Mouse (Mus musculus) liver, embryonic 14.5 days (tissue): ENCODE results near the gene Ttc9b. TPM values are rescaled to one million over a fixed set of nuclear protein-coding genes. Genes with fewer than 3 reads are reported as not detected.

Source experiments
- ATAC-seq: fragments of 200-750 bp; cut with Nextera tagmentation; 2 replicates; pipeline ENCODE4 v1.8.0; 2017; ENCODE audit warnings: moderate number of reproducible peaks, mild to moderate bottlenecking, moderate library complexity; ENCODE audit not compliant: insufficient read depth
- DNase-seq, 3 experiments: peaks; one replicate each; pipeline ENCODE4 v3.0.0-alpha.2; 2012 to 2013; ENCODE audit warnings: low read depth in 3 of 3, low spot score in 3 of 3
- H3K27ac ChIP-seq: fragments of 300-500 bp; sonication (generic); 2 replicates; pipeline ENCODE4 v1.5.1; 2014; ENCODE audit warnings: moderate library complexity, mild to moderate bottlenecking, control low read depth, inconsistent platforms
- H3K27me3 ChIP-seq: fragments of 300-500 bp; sonication (generic); 2 replicates; pipeline ENCODE4 v1.6.1; 2014; ENCODE audit warnings: mild to moderate bottlenecking, low read length, moderate library complexity; ENCODE audit not compliant: control insufficient read depth, insufficient read depth
- H3K36me3 ChIP-seq: fragments of 300-500 bp; sonication (generic); replicated peaks from 2 replicates; pipeline ENCODE4 v1.6.1; 2014; ENCODE audit warnings: low read depth; ENCODE audit not compliant: control insufficient read depth, insufficient read depth
- H3K4me1 ChIP-seq, 2 experiments: fragments of 200-500 bp in 1 of 2; fragments of 300-500 bp in 1 of 2; sonication (generic) in 1 of 2; replicated peaks; 2 replicates each; pipeline ENCODE4 v1.6.1; 2012 to 2014; ENCODE audit warnings: antibody characterized with exemption in 1 of 2, inconsistent platforms in 1 of 2, low read length in 1 of 2; ENCODE audit not compliant: control insufficient read depth in 2 of 2, insufficient read depth in 2 of 2
- H3K4me2 ChIP-seq: fragments of 300-500 bp; sonication (generic); 2 replicates; pipeline ENCODE4 v1.6.1; 2014; ENCODE audit warnings: low read depth, mild to moderate bottlenecking, control low read depth, moderate library complexity
- H3K4me3 ChIP-seq, 2 experiments: fragments of 200-500 bp in 1 of 2; fragments of 300-500 bp in 1 of 2; sonication (generic) in 1 of 2; 2 replicates each; pipeline ENCODE4 v1.5.1; 2012 to 2014; ENCODE audit warnings: low read depth in 2 of 2, low read length in 2 of 2, mild to moderate bottlenecking in 2 of 2, control low read depth in 1 of 2, inconsistent platforms in 1 of 2, moderate library complexity in 1 of 2; ENCODE audit not compliant: insufficient read depth in 1 of 2
- H3K9ac ChIP-seq: fragments of 300-500 bp; sonication (generic); replicated peaks from 2 replicates; pipeline ENCODE4 v1.6.1; 2014; ENCODE audit warnings: mild to moderate bottlenecking, control low read depth, moderate library complexity
- H3K9me3 ChIP-seq: fragments of 300-500 bp; sonication (generic); 2 replicates; pipeline ENCODE4 v1.6.1; 2016; ENCODE audit warnings: low read length, mixed read lengths; ENCODE audit not compliant: control insufficient read depth
- CTCF ChIP-seq: IDR thresholded peaks from 2 replicates; pipeline ENCODE4 v1.5.1; 2016; ENCODE audit warnings: antibody characterized with exemption, low read depth, control low read depth
- EP300 ChIP-seq: IDR thresholded peaks from 2 replicates; pipeline ENCODE4 v1.6.1; 2016; ENCODE audit warnings: antibody characterized with exemption, low read depth
- WGBS: fragments of 180-500 bp; shearing (Covaris S2); extraction: QIAGEN DNeasy Blood & Tissue Kit; methylation state at CpG from one replicate; pipeline ENCODE4 v1.1.7; 2014; ENCODE audit not compliant: insufficient replicate concordance; 5-methylcytosine and 5-hydroxymethylcytosine counted together
- polyA plus RNA-seq, 2 experiments: library from polyadenylated mRNA; depleted of rRNA in 1 of 2; stranded (reverse) in 1 of 2; unstranded in 1 of 2; fragments of >200 nt; fragmentation: Nextera tagmentation in 1 of 2; extraction: Ambion mirVana in 1 of 2; gene quantifications; 2 replicates each; pipeline versions ENCODE4 v1.2.1 to v1.2.3; 2012 to 2014

Ttc9b gene
- polyA plus RNA-seq, 2 experiments: not detected

DNA sequence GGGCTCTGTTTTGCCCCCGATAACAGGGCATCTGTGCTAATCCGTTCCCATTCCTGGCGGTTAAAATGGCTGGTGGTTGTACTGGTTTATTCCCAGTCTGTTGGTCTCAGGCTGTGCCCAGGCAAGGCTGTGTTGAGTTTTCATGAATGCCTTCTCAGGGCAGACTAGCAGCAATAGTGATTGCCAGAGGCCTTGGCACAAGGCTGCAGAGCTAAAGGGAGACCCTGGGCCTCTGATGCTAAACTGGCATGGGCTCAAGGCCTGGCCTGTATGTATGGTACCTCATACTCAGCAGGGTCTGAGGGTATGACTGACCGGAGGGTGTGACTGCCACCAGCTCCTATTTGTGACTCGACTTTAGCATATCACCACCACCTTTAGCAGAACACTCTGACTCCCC is 42.8 kb upstream of the Ttc9b start:
- DNase-seq (no peak), ATAC-seq (no peak)
- TF ChIP-seq EP300: no peak
- H3K36me3 ChIP-seq: peaks cover 11% of the 10 kb centered on the region
- H3K4me1 ChIP-seq: peaks cover 0 to 2% of the 10 kb centered on the region in 2 experiments; a peak in 2 of 4 replicates
- WGBS: 87% methylated on average over 5 of the region's 5 CpGs
- no peaks in the 10 kb centered on the region for H3K9me3 ChIP-seq
- no peaks in the 10 kb centered on the region for H3K27me3 ChIP-seq
- H3K9ac ChIP-seq: no peak overlapping the region
- no peak overlapping the region for H3K4me3 ChIP-seq
- no peak overlapping the region for H3K4me2 ChIP-seq
- no peak overlapping the region for H3K27ac ChIP-seq

DNA sequence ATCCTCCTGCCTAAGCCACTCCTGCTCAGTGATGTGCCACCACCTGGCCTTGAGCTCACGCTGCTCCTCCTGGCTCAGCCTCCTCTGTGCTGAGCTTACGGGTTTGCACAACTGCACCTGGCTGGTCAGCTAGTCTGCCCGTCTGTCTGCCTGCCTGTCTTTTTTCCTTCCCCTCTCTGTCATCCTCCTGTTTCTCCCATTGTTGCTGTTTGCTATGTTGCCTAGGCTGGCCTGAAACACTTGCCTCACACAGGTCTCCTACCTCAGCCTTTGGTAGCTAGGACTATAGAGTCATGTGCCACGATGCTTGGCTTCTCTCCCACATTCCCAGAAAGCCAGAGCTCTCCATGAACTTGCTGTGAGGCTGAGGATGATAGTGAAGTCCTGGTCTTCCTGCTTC is 40.8 kb upstream of the Ttc9b start:
- no peaks in the 10 kb centered on the region; a peak in 1 of 4 replicates for H3K4me1 ChIP-seq
- H3K9me3 ChIP-seq: no peaks in the 10 kb centered on the region
- H3K4me3 ChIP-seq: no peak overlapping the region
- ATAC-seq: no peak
- no peak for DNase-seq
- no peak overlapping the region for H3K4me2 ChIP-seq
- no peak overlapping the region for H3K27ac ChIP-seq
- no peak for TF ChIP-seq CTCF
- H3K9ac ChIP-seq: no peak overlapping the region
- H3K27me3 ChIP-seq: no peaks in the 10 kb centered on the region
- WGBS: 63% methylated on average over 4 of the region's 4 CpGs
- peaks cover 17% of the 10 kb centered on the region for H3K36me3 ChIP-seq

DNA sequence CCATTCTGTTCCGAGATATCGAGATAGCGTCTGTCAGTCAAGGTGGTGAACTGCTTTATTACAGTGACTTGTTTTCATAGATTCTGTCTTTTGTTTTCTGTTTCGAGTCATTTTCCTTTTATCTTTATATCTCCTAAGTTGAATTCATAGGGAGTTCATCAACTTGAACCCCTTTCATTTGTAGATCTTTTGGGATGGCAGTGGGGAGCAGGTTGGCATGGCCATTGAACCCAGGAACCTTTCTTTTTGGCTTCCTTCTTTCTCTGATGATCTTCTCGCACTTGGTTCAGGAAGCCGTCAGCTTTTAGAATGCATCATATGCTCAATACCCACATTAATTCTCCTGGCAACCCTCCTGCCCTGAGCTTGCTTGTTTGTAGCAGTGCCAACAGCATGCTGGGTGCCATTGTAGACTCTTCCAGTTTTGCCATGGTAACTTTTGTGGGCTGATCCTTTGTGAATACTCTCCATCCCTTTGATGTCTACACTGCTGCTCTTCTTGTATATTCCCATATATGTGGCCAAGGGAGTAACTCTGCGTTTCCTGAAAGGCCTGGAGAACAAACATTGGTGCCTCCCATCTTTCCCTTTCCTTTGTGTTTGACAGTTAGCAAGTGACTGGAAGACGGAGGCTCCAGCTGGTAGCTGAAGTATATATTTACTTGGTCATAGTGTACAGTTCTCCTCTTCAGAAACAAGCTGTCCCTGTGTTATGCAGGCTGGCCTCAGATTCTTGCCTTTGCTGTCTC is 39.8 kb upstream of the Ttc9b start:
- WGBS: 77% methylated on average over 8 of the region's 8 CpGs
- ATAC-seq (no peak), DNase-seq (no peak)
- no peak for TF ChIP-seq EP300
- no peak for TF ChIP-seq CTCF
- no peak overlapping the region for H3K27ac ChIP-seq
- H3K27me3 ChIP-seq: no peaks in the 10 kb centered on the region
- H3K4me1 ChIP-seq: no peaks in the 10 kb centered on the region; a peak in 1 of 4 replicates
- no peak overlapping the region for H3K9ac ChIP-seq
- H3K4me2 ChIP-seq: no peak overlapping the region
- no peaks in the 10 kb centered on the region for H3K9me3 ChIP-seq
- no peak overlapping the region for H3K4me3 ChIP-seq
- H3K36me3 ChIP-seq: peaks cover 20% of the 10 kb centered on the region

DNA sequence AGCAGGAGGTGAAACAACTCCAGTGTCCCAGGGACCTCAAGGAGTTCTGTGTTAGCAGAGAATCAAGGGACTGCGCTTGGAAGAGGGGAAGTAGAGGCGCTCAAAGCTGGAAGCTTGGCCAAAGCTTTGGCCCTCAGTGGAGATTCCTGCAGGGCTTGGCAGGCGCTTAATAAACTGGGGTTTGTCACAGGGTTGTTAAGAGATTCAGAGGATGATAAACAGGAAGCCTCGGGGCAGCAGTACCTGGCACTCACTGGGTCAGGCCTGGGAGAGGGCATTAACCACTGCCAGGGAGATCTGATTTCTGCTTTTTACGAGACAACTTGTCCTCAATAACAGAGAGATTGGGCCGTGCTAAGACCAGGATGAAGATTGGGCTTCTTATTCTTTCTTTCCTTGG is 32.7 kb upstream of the Ttc9b start:
- Histone ChIP-seq H3K27ac (no peak overlapping the region), H3K4me2 (no peak overlapping the region), H3K9ac (no peak overlapping the region), H3K4me3 (no peak overlapping the region), H3K4me1 (no peaks in the 10 kb centered on the region), H3K27me3 (no peaks in the 10 kb centered on the region), H3K36me3 (peaks cover 37% of the 10 kb centered on the region), H3K9me3 (no peaks in the 10 kb centered on the region)
- 75% methylated on average over 6 of the region's 6 CpGs for WGBS
- ATAC-seq (no peak), DNase-seq (no peak)
- TF ChIP-seq EP300 (no peak), CTCF (no peak)

DNA sequence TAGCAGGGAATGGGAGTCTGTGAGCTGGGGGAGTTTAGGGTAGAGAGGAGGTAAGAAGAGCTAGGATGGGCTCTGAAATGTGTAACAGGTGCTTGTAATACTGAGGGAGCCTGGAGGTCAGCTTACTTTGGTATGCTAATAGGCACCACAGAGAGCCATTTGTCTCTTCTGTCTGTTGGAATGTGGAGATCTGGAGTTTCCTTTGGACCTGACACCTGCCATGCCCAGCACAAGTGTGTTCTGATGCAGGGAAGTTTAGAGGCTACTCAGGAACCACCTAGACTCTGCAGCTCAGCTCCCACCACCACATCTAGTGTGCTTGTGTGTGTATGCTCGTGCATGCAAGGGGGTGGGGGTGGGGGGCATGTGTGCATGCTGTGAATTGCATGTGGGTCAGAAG is 31.5 kb upstream of the Ttc9b start:
- ATAC-seq: no peak

More for the DNA sequence above, 31.5 kb upstream of the Ttc9b start:
- H3K9ac ChIP-seq: no peak overlapping the region
- no peaks in the 10 kb centered on the region for H3K27me3 ChIP-seq
- H3K36me3 ChIP-seq: peaks cover 37% of the 10 kb centered on the region
- H3K4me3 ChIP-seq: no peak overlapping the region
- H3K4me2 ChIP-seq: no peak overlapping the region
- no peak for DNase-seq
- H3K9me3 ChIP-seq: no peaks in the 10 kb centered on the region
- H3K4me1 ChIP-seq: no peaks in the 10 kb centered on the region
- TF ChIP-seq EP300 (no peak), CTCF (no peak)
- WGBS: 67% methylated on average over 1 of the region's 1 CpGs
- H3K27ac ChIP-seq: no peak overlapping the region
